Mouse (Mus musculus) spleen, adult 12 weeks (tissue): ENCODE results near the gene Trak1.

Experiments
- DNase-seq: peaks from one replicate; pipeline ENCODE4 v3.0.0; 2022; ENCODE audit warnings: low spot score

Trak1 gene

GRCm38 (mm10) chr9:121491592-121492240, 194.4 kb downstream of the Trak1 start:
- no peak for DNase-seq

DNA sequence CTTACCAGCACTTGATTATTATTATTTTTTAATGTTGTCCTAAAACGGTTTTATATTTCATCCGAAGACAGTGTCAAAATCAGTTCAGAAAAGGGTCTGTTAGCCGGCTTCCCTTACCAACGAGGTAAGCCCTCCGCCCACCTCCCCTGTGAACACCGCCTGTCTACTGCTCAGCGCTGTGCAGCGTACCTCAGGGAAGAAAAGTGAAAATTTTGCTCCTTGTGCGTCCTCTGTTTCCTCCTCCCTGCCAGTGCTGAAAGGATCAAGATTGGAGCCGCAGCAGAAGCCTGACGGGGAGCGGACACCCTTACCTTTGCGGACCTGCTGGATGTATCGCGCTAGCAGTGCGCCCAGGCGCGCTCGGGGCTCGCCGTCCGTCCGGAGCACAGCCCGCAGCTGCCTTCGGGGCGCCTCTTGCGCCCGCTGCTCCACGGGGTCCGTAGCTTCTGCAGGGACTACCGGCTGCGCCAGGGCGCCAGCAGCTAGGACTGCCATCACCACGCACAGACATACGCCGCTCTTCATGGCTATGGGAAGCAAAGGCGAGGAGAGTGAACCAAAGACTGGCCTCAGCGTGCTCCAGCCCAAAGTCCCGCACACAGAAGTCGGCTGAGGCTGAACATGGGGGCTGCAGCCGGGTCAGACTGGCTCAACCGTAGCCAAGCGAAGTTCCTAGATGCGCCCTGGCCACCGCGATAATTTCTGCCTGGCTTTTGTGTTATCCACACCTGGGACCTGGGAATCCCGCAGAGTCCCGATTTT, 196.9 kb downstream of the Trak1 start:
- no peak for DNase-seq

GRCm38 (mm10) chr9:121495529-121495928, 198.2 kb downstream of the Trak1 start, which contains the start of gene Cck:
Gene Cck (minus strand): TSS chr9:121495694.
- no peak for DNase-seq

DNA sequence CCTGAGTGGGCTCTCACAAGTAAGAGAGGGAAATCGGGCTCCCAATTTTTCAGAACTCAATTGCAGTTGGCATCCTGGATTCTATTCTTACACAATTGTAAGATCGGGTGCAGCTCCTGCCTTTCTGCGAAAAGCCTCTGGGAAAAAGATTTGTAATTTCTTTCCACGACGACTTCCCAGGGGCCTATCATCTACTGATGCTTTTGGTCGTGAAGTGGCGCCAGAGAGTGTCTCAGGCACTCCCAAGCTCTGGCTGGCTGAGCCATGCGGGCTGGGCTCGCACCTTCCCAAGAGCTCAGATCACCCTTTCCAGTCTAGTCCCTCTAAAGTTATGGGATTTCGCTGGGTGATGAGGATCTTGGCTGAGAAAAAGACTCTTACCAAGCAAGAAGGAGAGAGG, 198.8 kb downstream of the Trak1 start:
- no peak for DNase-seq

DNA sequence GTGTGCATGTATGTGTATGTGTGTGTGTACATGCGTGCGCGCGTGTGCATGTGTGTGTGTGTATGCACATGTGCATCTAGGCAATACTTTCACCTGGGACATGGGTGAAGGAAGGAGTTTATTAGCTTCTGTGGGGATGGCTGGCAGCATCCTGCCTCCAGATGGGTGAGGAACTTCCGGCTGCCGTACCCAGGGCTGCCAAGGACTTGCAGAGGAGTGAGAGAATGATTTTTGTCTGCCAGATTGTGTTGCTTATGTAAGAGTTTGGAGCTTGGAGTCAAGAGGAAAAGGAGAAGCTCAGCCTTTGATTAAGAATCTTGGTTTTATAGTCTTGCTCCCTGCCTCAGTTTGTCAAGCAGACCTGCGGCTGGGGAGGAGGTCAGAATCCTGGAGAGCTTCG, 208.0 kb downstream of the Trak1 start:
- DNase-seq = no peak

- no peak for DNase-seq
Observed at GRCm38 (mm10) chr9:121506478-121507180, 209.3 kb downstream of the Trak1 start.

DNA sequence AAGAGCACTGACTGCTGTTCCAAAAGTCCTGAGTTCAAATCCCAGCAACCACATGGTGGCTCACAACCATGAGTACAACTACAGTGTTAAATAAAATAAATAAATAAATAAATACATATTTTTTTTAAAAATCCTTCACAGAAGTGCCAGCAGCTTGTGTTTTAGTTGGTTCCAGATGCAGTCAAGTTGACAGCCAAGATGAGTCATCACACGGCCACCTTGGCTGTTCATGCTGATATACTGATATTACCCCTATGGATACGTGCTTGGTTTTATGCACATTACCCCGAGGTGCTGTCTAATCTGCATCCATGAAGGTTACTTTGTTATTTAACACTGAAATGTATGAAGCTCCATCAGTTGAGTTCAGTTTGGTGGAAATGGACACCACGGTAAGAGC, 214.6 kb downstream of the Trak1 start:
- no peak for DNase-seq

DNA sequence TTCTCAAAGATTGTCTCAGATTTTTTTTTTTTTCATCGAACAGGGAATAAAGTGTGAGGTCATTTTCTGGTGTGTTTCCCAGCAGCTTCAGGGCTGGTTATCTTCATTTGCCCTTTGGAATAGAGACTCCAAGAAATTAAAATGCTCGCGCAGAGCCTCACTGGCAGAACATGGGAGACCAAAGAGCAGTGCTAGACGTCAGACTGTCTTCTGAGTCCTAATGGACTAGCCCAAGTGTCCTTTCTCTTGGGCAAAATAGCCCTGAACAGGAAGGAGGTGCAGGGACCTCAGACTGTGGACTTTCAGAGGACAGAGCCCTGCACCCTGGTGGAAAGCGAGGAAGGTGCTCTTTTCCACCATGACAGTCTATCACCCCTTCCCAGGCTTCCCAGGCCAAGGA, 217.2 kb downstream of the Trak1 start:
- DNase-seq = no peak

DNA sequence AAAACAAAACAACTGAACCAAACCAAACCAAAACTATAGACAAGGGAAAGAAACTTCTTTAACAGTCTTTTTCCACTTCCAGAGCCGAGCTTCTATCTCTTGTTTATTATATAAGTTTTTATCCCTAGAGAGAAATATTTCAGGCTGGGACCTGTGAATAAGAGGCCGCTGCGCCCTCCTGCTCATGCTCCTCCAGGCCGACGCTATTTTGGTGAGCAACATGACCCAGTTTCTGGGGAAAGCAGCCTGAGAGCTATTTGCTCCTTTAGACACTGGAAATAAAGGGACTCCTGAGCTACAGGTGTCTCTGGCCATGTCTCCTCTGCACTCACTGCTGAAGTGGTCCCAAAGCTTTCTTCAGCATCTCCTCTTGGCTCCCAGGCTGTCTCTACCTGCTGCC, 222.7 kb downstream of the Trak1 start:
- DNase-seq = no peak
